Mouse (Mus musculus): ENCODE results near the gene Hmox1.

Gene Hmox1

DNA sequence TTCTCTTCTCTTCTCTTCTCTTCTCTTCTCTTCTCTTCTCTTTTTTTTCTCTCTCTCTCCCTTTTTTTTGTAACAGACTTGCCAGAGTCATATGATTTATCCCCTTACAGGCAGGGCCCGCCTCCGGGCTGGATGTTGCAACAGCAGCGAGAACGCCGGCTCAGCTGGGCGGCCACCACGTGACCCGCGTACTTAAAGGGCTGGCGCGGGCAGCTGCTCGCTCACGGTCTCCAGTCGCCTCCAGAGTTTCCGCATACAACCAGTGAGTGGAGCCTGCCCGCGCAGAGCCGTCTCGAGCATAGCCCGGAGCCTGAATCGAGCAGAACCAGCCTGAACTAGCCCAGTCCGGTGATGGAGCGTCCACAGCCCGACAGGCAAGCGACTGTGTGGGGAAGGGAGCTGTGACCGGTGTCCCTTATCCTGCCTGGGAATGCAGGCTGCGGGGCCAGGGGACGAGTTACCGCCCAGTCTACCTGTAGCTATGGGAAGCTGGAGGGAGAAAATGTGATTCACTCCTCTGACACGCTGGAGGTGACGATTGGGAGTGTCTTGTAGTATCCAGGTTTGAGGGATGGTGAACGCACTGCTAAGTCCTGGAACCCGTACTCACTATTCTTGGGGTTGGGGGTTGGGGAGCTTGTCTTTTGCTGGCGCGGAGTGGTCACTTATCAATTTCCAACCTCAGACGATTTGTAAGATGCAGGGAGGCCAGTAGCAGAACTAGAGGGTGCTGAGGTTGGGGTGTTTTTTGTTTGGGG lies at the start of gene Hmox1:
Gene Hmox1 (plus strand): TSS at position 223 of the 758 bp plus-strand sequence.
- DNase-seq (ENCODE audit: low spot score): peak; percentile 87

DNA sequence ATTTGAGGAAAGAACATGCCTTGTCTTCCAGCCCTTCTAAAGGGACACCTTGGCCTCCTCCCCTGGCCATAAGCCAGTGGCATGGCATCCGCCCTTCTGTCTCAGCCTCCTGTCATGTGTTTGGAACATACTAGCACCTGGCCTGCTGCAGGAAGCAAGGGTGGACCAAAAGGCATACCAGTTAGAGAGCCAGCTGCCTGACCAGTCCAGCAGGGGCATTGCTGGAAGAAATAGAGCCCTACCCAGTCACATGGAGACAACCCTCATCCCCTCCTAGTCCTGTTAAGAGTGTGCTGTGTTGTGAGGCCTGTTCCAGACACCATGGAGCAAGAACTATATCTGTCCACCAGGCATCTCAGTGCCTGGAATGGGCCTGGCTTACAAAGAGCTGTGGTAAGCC lies 47.1 kb upstream of the Hmox1 start:
- no peak for DNase-seq (ENCODE audit: low spot score)

DNA sequence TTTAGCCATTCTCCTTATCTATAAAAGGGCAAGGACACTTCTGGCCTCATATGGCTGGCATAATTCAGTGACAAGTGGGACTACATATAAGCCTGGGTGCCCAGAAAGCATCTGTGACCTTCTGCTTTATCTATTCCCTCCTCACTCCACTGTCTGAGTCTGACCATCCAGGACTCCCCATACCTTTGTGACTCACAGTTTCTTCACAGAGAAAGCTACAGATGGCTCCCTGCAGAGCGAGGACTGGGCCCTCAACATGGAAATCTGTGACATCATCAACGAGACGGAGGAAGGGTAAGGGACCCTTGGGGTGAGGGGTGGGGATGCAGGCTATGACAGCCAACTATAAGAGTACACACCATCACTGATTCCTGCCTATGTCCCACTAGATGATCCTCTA lies 45.6 kb upstream of the Hmox1 start:
- no peak for DNase-seq (ENCODE audit: low spot score)

DNA sequence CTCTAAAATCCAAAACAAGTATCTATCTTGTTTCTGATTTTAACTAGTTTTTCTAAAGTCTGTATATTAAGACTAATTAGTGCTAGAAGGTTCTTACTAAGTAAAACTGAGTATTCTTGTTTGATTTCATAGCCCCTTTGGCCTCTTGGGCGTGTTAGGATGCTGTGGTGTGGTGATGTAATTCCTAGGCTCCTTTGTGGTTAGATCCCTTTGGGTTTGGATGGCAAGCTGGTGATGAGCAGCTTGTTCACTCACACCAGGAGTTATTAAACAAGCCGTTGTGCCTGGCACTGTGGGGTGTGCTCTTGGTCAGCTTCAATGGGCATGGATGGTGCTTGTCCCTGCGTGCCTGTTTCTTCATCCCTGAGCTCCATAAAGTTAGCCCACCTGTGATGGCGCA lies 40.1 kb upstream of the Hmox1 start:
- no peak for DNase-seq (ENCODE audit: low spot score)

DNA sequence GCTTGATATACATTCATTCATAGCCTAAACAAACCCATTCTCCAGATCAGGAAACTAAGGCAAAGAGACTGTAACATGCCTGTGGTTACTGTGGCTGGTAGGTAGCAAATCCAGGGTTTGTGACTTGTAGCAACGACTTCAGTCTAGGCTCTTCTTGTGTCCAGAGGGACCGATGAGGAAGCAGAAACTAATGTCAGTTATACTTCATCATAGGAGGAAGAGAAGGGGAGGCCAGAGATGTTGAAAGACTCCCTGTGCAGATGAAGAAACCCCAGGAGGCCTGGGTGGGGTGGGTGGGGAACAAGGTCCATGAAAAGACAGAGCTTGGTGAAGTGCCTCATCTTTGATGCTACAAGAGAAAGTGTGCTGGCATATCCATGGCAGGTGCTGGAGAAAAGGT lies 37.7 kb upstream of the Hmox1 start:
- no peak for DNase-seq (ENCODE audit: low spot score)

DNA sequence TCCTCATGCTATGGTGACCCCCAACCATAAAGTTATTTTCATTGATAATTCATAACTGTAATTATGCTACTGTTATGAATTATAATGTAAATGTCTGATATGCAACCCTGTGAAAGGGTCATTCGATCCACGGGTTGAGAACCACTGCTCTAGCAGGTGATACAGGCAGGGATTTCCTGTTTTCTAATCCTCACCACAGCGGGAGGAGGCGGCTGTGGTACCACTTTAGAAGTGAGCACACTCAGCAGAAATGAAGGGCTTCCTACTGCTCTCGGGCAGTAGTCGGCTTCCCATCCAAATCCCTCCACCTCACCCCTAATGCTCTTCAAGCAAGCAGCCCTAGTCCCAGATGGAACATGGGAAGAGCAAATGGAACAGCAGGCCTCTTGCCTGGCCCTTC lies 33.4 kb upstream of the Hmox1 start:
- no peak for DNase-seq (ENCODE audit: low spot score)

DNA sequence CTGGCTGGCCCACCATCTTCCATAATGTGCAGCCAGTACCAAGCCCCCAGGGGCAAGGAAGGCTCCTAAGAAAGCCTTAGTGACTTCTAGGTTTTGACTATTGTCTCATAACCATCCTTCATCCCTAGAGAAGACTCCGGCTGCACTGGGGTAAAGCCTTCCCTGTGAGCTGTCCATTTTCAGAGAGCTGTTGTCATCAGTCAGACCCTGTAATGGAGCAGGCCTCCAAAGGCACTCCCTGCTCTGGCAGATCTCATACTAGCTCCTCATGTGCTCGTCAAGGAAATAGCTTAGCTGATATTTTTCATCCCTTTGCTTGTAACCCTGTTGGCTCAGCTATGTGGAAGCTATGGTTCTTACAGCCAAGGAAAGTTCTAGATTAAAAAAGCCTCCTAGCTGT lies 32.6 kb upstream of the Hmox1 start:
- DNase-seq (ENCODE audit: low spot score): no peak

DNA sequence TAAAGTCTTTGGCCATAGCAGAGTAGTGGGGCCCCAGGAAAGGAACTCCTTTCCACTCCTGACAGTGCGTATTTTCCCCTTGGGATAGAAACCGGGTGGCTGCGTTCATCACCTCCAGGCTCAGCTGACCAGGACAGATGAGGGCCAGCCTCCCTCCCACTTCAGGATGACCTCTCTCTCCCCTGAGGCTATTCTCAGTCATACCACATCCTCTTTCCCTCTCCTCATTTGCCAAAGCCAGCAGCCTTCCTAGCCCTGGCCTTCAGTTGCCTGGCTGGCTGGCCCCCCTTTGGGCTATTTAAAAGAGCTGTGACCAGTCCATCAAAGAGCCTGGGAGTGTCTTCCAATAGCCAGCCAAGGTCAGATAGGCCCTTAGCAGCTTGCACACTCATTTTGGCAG lies 30.1 kb upstream of the Hmox1 start:
- DNase-seq (ENCODE audit: low spot score): no peak

DNA sequence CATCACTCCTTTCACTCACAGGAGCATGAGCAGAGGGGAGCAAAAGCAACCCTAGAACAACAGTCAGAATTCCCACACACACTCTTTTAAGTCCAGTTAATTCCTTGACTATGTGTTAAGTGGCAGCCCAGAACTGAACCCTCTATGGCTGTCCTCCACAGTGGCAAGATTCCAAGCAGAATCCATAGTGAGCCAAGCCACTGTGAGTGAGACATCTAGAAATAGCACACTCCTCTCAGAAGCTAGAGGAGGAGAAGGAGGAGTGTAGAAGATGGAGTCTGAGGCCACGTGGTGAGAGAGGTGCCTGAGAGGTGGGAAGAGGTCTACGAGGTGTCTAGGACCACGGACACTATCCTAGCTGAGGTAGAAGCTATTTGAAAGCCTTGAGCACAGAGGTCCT lies 28.6 kb upstream of the Hmox1 start:
- no peak for DNase-seq (ENCODE audit: low spot score)

DNA sequence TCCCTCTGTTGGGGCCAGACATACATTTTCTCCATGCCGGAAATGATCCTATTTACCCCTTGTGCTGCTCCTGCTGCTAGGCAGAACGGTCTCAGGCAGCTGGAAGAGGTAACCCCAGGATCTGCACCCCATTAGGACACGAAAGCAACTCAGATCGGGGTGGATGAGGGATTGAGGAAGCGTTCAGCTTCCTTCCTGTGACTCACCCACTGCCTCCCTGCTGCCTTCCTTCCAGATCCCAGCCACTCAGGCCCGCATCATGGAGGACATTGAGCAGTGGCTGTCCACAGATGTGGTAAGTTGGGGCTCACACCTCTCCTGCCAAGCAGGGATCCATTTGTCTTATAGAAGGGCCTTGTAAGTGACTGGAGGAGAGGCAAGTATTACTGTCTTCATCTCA lies 26.1 kb upstream of the Hmox1 start:
- no peak for DNase-seq (ENCODE audit: low spot score)

DNA sequence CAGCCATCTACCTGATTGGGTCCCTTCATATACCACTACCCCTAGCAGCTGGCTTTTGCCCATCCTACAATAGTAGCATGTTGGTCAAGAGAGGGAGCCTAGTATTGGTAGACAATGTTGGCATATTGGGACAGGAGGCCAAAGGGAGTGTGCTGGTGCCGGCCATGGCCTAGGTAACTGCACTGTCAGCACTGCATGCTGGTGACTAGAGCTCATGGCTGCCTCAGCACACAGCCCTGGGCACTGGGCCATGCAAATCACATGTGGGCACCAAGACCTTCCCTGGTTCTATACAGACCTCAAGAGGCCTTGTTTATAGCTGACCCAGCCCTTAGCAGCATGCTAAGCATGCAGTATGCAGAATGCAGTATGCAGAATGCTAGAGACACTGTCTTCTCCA lies 23.1 kb upstream of the Hmox1 start:
- no peak for DNase-seq (ENCODE audit: low spot score)

DNA sequence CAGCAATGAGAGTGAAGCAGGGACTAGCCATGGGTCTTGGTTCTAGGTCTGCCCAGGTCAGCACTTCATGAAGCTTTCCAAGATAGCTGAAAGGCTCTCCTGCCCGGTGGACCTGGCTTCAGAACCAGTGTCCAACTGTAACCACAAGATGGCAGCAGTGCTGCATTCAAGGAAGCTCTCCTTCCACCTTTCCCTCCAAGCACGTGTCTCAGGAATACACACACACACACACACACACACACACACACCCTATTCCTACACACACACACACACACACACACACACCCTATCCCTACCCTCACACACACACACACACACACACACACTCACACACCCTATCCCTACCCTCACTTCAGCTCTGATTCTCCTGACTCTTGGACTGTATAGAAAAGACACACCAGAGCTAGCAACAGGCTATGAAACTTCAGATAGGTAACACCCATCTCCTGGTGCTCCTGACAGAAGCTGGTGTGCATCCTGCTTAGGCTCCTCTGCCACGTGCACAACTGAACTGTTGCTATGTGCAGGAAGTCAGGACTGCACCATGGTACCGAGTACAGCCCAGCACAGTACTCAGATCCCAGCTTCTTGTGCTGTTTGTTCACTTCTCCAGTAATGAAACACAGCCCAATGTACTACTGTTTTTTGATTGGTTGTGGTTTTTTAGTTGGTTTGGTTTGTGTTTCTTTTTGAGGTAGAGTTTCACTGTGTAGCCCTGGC lies 21.6 kb upstream of the Hmox1 start:
- DNase-seq (ENCODE audit: low spot score): peak; percentile 86

DNA sequence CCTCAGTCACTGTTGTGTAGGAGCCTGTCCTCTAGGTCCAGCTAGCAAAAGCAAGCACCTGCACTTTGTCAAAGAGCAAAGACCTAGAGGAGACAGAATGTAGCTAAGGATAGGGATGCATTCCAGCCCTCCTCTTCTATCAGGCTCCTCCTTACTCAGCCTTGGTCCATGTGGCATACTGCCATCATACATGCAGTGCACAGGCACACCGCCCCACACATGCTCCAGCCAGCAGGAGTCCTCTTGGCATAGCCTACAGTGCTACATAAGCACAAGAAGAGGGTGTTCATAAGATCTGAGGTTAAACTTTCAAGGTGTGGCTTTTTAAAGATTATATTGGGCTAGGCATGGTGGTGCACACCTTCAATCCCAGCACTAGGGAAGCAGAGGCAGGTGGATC lies 18.5 kb upstream of the Hmox1 start:
- no peak for DNase-seq (ENCODE audit: low spot score)

DNA sequence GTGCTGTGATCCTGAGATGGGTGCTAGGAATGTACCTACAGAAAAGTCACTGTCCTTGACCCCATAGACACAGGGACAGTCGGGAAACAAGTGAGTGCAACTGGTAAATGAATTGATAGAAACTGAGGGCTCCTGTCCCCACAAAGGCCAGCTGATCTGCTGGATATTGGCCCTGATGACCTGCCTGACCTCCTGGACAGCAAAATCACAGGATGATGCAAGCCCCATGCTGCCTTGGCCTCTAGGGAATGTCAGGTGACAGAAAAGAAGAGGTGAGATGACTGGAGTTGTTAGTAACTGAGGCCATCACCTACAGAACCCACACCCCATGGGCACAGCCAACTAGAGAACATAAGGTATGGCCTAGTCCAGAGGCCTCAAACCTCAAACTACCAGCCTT lies 15.2 kb upstream of the Hmox1 start:
- DNase-seq (ENCODE audit: low spot score): no peak

DNA sequence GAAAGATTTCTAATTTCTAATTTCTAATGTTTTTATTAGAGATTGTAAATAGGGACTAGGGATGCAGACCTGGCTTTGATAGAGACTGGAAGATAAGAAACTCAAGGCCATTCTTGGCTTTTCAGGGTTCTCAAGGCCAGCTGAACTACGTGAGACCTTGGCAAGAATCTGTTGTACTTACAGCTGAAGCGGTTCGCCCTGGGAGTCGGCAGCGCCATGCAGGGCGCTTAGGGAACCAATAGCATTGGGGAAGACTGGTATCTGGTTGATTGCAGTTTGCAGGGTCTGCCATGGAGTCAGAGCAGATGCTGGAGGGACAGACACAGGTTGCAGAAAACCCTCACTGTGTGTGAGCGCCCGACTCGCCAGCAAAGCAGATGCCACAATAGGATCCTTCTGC lies 14.6 kb upstream of the Hmox1 start:
- no peak for DNase-seq (ENCODE audit: low spot score)

DNA sequence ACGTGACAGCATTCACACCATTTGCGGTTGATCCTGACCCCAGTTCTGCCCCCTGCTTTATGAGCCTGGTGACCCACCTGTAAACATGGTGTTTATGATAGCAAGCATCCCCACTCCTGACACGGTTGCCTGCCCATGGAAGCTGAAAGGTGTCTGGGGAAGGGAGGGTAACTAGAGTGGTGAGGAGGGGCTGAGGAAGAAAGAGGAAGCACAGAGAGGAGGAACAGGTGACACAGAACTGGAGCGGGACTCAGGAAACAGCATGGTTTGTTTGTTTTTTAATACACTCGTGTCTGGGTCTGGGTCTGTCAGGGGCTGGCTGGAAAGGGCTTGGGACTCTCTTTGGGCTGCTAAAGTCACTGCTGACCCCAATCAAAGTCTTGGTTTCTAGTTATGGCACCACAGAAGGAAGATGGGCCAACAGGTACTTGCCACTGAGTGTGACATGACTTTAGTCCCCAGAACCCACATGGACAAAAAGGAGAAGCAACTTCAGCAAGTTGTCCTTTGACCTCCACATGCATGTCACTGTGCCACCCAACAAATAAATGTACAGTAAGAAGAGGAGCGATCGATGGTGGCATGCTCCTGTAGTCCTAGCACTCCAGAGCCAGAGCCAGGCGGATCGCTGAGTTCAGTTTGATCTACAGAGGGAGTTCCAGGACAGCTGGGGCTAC lies 11.9 kb upstream of the Hmox1 start:
- no peak for DNase-seq (ENCODE audit: low spot score)

DNA sequence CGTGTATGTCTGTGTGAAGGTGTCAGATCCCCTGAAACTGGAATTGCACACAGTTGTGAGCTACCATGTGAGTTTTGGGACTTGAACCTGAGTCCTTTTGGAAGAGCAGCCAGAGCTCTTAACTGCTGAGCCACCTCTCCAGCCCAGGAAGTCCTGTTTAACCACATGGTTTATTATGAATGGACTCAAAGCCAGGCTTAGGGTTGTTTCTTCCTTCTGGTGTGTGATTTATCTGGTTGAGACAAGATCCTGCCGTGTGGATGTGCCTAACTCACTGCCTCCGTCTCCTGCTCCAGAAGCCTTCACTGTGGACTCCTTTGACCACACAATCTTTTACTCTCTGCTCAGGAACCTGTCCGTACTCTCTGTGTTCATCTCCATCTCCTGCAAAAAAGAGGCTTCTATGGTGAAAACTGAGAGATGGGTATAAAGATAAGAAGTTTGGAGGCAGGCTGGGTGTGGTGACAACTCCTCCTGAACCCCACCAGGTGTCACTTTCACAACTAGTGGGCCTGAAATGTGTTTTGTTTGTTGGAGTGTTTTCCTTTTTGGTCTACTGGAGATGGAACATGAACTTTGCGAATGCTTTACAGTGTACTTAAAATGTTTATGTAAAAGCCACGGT lies 11.1 kb upstream of the Hmox1 start:
- DNase-seq (ENCODE audit: low spot score): no peak

DNA sequence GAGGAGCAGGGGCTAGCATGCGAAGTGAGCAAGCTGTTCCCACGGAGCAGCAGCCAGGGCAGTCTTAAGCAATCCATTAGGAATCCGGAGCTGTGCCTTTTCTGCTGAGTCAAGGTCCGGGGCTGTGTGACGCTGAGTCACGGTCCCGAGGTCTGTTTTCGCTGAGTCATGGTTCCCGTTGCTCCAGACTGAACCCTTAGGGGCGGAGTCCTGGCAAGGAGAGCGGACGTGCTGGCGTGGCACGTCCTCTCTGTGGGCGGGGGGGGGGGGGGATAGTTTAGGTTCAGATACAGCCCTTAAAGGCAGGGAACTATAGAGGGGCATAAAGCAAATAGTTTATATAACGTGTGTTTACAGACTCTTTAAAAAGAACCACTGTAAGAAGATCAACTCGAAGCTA lies 9.6 kb upstream of the Hmox1 start:
- peak; percentile 93 for DNase-seq (ENCODE audit: low spot score)

DNA sequence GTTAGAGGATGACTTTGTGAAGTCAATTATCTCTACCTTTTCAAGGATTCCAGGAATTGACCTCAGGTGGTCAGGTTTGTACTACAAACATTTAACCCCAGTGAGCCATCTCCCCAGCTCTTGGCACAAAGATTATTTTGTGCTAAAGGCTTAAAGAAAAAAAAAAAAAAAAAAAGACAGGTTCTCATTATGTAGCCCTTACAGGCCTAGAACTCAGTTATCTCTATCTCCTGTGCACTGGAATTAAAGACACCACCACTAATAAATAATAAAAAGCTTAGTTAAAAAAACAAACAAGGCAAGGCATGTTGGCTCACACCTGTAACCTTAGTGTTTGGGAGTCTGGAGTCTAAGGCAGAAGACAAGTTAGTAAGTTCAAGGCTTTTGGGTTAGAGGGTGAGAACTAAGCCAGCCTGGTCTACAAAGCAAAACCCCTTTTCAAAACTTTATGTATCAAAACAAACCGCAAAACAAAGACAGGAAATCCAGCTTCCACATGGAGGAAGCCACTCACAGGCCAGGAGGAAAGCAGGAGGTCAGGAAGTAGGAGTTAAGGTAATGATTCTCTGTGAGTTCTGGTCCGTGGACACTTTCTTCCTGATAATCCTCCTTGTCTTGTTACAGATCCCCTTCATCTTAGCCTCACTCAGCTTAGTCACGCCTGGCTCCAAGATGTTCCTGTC lies 8.9 kb upstream of the Hmox1 start:
- no peak for DNase-seq (ENCODE audit: low spot score)

DNA sequence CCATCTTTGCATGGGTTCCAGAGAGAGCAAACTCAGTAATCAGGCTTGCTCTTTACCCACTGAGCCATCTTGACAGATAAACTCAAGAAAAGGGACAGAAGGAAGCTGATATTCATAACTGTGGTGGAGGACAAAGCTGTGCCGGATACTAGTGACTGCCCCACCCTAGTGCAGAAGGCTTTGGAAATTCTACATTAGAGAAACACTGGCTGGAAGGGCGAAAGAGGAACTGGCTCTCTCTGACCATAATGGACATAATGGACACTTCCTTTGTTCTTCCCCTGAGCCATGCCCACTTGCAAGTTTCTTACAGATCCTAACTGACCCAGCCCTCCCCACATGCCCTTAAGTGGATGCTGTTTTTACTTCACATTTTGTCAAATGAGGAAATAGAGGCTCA lies 7.4 kb upstream of the Hmox1 start:
- no peak for DNase-seq (ENCODE audit: low spot score)

DNA sequence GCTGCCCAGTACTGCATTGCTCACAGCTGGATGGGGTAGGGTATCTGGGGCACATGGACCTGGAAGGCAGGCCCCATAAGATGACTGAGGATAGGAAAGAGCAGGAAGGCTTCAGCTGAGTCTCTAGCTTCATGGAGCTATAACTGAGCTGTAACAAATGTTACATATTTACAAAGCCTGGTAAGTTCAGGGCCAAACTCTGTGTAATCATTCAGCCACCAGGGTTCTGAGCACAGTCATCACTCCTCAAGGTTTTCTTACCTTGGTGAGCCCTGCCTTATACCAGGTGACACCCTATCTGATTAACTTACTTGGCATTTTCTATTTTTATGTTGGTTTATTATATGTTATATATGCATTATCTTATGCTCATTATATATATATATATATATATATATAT lies 6.3 kb upstream of the Hmox1 start:
- DNase-seq (ENCODE audit: low spot score): no peak

Data from retina, embryonic 14.5 days (tissue).